Mouse (Mus musculus) G1E-ER4 (cell line): ENCODE data around the gene Ano8. TPM values are rescaled to one million over a fixed set of nuclear protein-coding genes. Genes with fewer than 3 reads are reported as not detected.

Experiments
- GATA1 ChIP-seq: IDR thresholded peaks from one replicate; pipeline ENCODE4 v1.8.0; 2012; ENCODE audit warnings: low read length, inconsistent platforms
- polyA plus RNA-seq: library from polyadenylated mRNA; stranded (reverse); fragments of >175 nt; gene quantifications from 2 replicates; pipeline ENCODE4 v1.2.3, GENCODE M21; 2012

Ano8 gene
- polyA plus RNA-seq, 1 experiment: 1.2 TPM

DNA sequence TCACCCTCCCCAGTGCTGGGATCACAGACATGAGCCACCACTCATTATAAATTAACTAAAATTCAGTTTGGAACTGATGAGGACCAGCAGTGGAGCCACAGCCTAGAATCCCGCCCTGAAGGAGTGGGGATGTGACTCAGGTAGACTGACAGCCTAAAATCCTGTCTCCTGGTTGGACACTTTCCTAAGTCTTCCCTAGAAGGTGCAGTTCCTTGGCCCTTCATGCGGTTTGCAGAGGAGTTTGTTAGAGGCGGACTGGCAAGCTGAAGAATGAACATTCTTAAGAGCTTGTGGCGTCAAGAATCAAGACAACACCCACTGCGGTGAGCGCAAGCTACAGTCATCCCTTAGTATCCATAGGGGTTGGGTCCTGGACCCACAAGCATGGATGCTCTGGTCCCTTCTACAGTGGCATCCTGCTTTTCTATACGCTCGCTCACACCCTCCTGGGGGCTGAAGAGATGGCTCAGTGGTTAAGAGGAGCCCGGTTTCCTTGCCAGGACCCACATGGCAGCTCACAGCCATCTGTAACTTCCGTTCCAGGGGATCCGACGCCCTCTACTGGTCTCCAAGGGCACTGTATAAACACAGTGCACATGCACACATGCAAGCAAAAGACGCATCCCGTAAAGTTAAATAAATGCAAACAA is 8.4 kb downstream of the Ano8 start:
- no peak for TF ChIP-seq GATA1

DNA sequence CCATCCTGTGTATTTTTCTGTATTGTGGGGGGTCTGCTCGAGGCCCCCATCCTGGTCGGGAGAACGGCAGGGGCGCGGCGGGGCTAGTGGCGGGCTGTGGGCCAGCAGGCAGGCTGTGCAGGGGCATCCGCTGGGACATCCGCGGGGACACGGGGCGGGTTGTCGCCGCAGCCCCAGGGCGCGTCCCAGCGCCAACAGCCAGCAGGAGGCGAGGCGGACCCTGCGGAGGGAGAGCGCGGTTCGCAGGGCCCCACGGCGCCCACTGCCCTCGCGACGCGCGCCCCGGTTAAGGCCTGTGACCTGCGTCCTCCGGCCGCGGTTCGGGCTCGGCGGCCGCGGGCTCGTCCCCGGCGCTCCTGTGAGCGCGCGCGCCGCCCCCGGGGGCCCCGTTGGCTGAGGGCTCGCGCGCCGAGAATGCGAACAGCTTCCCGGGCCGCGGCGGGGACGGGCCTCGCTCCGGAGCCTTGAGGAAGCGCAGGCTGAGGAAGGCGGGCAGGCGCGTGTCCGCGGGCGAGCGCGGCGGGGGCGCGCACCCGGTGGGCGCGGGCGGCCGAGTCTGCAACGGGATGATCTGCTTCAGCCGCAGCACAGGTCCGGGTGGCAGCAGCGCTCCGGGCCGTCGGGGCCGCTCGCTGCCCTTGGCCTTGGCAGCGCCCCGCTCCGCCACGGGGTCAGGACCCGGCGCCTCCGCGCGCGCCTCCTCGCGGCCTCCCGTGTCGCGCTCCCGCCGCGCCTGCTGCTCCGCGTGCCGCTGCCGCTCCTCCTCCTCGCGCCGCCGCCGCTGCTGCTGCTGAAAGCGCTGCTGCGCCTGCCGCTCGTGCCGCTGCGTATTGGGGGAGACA is 9.4 kb downstream of the Ano8 start:
- TF ChIP-seq GATA1: no peak

DNA sequence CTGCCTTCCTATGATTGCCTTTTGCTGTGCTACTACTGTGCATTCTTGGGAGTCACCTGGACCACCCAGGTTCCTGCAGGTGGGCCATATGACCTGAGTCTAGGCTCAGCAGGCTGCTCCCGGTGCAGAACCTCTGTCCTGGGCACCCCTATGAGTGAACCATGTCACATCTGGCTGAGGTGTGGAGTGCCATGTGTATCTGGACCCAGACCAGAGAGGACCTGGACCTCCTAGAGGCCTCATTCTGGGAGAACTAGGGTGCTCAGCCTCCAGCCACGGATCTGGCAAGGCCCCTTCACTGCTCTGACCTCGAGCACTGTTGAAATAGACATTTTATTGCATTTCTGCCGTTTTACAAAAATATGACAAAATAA is 10.1 kb downstream of the Ano8 start:
- no peak for TF ChIP-seq GATA1

DNA sequence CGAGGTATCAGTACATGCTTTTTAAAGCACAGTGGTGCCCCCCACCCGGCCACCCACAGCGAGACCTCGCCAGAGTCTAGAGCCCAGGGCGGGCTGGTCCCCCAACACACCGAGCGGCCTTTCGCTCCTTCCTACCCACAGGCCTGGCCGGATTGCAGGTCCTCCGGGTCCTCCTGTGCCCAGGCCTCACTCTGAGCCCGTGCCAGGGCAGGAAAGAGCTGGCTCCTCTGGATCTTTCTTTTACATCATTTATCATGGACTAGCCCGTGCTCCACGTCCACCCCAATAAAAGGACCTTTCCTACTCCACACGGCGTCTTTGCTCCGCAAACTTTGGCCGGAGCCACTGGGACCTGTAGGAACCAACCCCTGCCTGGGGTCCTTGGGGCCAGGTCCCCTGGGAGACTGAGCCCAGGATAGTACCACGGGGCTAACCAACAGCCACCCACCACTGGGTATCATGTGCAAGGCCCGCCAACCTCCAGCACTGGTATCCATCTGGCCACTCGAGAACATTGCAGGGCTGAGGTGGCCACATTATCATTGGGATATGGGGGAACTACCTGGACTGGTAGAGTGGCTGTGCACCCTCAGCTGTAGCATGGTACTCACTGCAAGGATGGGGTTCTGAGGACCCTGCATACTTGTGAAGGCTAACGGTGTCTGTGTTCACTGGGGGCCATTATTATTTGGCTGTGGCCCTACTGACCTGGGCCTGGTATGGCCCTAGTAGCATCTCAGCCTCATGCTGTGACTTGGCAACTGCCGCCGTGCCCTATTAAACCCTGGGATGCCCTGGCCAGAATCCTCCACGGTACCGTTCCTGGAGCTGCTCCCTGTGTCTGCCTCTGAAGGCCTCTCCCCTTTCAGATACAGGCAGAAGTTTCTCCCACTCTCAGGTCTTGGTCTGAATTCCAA is 10.7 kb downstream of the Ano8 start:
- no peak for TF ChIP-seq GATA1

DNA sequence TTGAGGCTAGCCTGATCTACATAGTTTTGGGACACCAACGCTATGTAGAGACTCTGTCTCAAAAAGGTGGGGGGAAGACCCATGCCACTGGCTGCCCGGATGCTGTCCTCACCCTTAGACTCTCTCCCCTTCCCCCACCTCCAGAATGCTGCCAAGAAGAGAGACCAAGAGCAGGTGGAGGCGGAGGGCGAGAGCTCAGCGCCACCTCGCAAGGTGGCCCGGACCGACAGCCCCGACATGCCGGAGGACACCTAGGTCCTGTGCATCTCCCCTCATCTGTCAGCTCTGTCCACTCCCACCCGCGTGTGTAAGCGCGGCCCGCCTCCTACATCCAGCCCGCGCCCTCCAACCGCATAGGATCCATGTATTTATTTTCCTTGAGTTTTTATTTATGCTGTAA is 11.4 kb downstream of the Ano8 start:
- no peak for TF ChIP-seq GATA1

DNA sequence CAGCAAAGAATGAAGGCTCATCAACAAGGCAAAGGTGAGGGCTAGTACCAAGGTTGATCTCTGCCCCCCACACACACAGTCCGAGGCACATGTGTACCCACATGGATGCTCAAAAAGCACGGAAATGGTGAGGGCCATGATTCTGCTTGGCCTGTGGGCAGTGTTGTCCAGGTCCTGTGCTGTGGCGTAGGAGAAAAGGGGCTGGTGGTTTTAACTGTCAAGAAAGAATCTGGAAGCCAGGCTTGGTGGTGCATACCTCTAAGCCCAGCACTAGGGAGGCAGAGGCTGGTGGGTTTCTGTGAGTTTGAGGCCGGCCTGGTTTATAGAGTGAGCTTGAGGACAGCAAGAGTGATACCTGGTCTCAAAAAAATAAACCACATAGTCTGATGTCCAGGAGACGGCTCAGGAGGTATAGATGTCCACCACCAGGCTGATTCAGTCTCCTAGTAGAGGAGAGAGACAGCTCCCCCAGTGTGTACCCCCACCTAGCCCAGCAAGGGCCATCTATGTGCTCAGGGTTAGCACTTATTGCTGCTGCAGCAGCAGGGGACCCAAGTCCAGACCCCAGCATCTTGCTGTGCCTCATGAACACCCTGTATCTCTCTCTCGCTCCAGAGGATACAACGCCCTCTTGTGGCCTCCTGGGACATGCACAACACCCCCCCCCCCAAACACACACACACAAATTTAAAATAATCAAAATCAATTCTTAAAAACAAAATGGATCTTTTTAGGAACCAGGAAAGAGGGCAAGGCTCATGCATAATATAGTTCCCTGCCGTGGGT is 13.0 kb downstream of the Ano8 start:
- TF ChIP-seq GATA1: no peak

DNA sequence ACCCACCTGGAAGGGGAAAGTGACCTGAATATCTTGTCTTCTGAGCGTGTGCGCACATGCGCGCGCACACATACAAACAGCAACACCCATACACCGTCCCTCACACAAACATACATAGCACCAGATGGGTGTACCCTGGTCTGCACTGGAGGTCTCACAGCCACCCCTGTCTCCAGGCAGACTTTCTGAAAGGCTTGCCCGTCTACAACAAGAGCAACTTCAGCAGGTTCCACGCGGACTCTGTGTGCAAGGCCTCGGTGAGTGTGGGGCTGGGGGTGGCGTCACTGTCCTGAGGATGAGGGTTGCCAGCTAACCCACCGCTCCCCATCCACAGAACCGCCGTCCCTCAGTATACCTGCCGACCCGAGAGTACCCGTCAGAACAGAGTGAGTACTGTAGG is 13.9 kb downstream of the Ano8 start:
- no peak for TF ChIP-seq GATA1

DNA sequence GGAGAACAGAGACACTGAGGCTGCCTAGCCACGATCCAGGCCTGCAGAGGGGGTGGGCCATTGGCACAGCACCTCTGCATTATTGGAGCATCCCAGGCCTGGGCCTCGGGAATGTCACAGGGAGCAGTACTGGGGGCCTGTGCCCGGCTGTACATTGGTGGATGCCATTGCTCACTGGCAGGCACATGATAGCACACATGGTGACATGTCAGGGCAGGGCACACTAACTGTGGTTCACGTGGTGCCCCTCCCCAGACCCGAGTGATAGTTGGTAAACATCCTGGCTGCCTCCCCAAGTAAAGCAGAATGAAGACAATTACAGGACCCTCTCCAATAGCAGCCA is 14.9 kb downstream of the Ano8 start:
- no peak for TF ChIP-seq GATA1

DNA sequence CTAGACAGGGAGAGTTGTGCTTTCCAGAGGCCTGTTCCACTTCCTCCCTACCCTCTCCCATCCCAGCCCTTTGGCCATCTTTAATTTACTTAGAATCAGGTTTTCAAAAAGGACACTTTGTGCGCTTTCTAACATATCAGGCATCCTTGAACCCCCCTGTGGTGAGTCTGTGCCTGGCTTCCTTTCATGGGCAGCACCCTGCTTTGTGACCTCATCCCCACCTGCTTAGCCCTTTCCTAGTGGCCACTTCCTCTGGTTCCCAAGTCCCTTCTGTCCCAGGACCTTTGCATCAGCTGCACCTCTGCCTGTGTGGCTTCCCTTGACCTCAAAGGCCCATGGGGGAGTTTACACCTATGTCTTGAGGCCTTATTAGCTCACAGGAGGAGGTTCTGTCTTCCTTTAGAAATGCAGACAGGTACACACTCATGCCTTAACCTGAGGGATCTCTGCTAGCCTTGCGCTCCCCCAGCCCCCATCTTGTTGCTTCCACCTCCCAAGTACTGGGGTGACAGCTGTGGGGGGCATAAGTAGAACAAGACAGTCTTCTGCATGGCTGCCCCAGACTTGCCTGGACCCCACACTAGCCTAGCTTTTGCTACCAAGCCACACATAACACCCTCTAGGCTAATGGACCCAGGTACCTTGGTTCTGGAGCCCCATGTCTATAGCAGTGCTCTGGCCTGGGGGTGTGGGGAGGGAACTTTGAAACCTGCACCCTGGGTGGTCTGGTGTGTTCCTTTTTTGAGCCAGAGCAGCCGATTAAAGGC is 15.4 kb downstream of the Ano8 start:
- TF ChIP-seq GATA1: no peak

DNA sequence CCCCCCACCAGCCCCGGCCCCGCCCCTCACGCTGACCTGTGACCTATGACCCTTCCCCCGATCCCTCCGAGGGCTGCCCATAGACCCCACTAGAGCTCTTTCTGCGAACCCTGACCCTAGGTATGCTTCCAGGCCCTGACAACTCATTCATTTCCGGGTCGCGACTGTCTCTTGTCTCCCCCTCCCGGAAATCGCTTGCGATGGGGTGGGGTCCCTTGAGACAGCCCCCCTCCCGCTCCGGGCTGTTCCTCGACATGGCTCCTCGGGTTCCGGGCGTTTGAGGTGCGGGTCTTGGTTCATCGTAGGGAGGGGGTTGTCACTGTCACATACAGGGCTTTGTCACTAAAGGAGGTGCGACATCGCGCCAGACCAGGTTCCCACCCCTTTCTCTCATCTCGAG is 16.4 kb downstream of the Ano8 start:
- TF ChIP-seq GATA1: no peak

DNA sequence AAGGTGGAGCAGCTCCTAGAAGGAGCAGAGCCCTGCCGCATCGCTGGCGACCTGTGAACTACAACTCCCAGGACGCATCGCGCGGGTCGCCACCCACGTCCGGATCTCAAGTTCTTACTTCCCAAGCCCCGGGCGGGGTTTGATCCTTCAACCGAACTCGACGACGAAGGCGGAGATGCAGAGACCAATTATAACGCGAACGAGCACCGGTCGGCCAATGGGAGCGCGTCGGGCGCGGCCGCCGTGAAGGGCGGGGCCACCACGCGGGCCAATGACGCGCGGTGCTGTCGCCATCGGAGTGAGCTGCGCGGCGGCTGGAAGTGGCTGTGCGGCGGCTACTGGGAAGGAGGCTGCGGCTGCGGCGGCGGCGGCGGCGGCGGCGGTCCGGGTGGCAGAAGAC is 16.8 kb downstream of the Ano8 start, which contains the start of gene Dda1:
TSS of gene Dda1 (plus strand) at position 284 of the 400 bp plus-strand sequence.
- no peak for TF ChIP-seq GATA1

DNA sequence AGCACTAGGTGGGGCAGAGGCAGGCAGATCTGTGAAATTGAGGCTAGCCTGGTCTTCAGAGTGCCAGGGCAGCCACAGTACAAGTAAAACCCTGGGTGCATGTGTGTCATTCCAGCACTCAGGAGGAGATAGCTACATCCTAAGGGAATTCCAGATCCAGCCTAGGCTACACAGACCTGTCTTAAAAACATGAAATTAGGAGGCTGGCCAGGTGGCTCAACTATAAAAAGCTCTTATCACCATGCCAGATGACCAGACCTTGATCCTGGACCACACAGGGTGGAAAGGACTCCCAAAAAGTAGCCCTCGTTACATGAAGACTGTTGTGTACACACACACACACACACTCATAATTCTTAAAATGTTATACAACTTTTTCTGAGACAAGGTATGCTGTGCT is 17.8 kb downstream of the Ano8 start:
- TF ChIP-seq GATA1: no peak

DNA sequence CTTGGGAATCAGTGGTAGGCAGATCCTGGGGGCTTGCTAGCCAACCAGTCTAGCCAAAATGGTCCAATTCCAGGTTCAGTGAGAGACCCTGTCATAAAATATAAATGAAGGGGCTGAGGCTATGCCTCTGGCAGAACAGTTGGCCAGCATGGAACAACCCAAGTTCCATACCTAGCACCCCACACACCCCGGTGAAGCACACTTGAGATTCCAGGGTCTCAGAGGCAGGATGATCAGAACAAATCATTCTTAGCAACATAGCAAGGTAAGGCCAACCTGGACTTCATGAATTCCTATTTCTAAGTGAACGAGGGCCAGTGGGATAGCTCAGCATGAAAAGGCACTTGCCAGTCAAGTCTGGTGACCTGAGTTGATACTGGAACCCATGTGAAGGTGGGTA is 18.6 kb downstream of the Ano8 start:
- TF ChIP-seq GATA1: no peak

DNA sequence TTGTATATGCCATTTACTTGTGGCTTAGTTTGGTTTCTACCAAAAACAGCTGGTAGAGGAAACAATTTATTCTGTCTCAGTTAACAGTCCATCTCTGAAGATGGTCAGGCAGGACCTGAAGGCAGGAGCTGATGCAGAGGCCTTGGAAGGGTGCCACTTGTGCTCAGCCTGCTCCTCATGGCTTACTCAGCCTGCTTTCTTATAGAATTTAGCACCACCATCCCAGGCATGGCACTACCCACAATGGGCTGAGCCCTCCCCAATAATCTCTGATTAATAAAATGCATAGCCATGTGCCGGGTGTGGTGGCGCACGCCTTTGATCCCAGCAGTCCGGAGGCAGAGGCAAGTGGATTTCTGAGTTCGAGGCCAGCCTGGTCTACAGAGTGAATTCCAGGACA is 19.6 kb downstream of the Ano8 start:
- no peak for TF ChIP-seq GATA1

DNA sequence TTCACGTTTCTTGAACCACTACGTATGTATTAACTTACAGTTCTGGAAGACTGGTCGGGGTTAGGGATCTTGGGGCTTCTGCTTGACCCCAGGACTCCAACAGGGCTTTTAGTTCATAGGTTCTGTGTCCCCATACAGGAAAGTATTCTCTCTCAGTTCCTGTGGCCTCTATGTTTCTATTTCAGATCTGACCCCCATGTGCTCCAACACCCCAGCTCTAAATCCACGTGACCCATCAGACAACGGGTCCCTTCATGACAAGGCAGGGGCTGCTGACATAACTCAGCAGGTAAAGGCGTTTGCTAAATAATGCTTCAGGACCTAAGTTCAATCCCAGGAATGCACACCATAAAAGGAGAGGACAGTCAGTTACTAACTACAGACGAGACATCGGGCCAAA is 20.0 kb downstream of the Ano8 start:
- TF ChIP-seq GATA1: no peak
